Mouse (Mus musculus) neural tube, embryonic 15.5 days (tissue): ENCODE measurements around the gene Shq1. TPM values are rescaled to one million over a fixed set of nuclear protein-coding genes. Genes with fewer than 3 reads are reported as not detected.

Experiments
- ATAC-seq: fragments of 200-750 bp; cut with Nextera tagmentation; 2 replicates; pipeline ENCODE4 v1.8.0; 2017; ENCODE audit warnings: mild to moderate bottlenecking, moderate TSS enrichment, moderate library complexity; ENCODE audit not compliant: low FRiP score
- H3K27ac ChIP-seq: fragments of 300-500 bp; sonication (generic); replicated peaks from 2 replicates; pipeline ENCODE4 v1.5.1; 2015; ENCODE audit warnings: mild to moderate bottlenecking, inconsistent platforms
- H3K27me3 ChIP-seq: fragments of 300-500 bp; sonication (generic); replicated peaks from 2 replicates; pipeline ENCODE4 v1.6.1; 2015; ENCODE audit warnings: inconsistent platforms
- H3K36me3 ChIP-seq: fragments of 300-500 bp; sonication (generic); 2 replicates; pipeline ENCODE4 v1.6.1; 2015; ENCODE audit warnings: inconsistent platforms
- H3K4me1 ChIP-seq: fragments of 300-500 bp; sonication (generic); 2 replicates; pipeline ENCODE4 v1.6.1; 2015; ENCODE audit warnings: inconsistent platforms
- H3K4me2 ChIP-seq: fragments of 300-500 bp; sonication (generic); 2 replicates; pipeline ENCODE4 v1.6.1; 2015; ENCODE audit warnings: inconsistent platforms, mild to moderate bottlenecking, moderate library complexity
- H3K4me3 ChIP-seq: fragments of 300-500 bp; sonication (generic); replicated peaks from 2 replicates; pipeline ENCODE4 v1.5.1; 2015; ENCODE audit warnings: mild to moderate bottlenecking, inconsistent platforms
- H3K9ac ChIP-seq: fragments of 300-500 bp; sonication (generic); replicated peaks from 2 replicates; pipeline ENCODE4 v1.6.1; 2015; ENCODE audit warnings: mild to moderate bottlenecking, inconsistent platforms
- H3K9me3 ChIP-seq: fragments of 300-500 bp; sonication (generic); replicated peaks from 2 replicates; pipeline ENCODE4 v1.6.1; 2016; ENCODE audit warnings: inconsistent platforms
- WGBS: fragments of 180-500 bp; shearing (Covaris S2); methylation state at CpG from one replicate; pipeline ENCODE4 v1.1.7; 2015; ENCODE audit warnings: mixed read lengths; 5-methylcytosine and 5-hydroxymethylcytosine counted together
- polyA plus RNA-seq: library from polyadenylated mRNA; unstranded; fragments of >200 nt; fragmentation: Nextera tagmentation; extraction: Ambion mirVana; gene quantifications from 2 replicates; pipeline ENCODE4 v1.2.1, GENCODE M21; 2015

The Shq1 gene
- polyA plus RNA-seq, 1 experiment from 2014 or later, result 8.9 TPM

DNA sequence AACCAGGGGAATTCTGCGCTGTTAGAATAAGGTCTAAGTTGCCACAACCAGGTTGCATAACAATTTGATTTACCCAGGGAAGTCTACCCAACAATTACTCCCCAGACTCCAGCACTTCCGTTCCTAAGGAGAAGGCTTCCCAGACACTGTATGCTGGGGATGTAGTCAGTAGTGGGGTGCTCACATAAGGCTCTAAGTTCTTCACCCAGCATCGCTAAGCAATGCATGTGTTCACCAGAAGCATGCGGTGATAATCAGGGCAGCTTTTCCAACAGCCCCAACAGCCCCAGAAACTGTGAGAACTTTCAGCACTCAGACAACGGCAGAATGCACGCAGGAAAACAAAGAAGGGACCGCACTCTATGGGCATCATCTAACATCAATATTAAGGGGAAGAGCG lies 77.1 kb downstream of the Shq1 start:
- Histone ChIP-seq H3K9me3 (no peaks in the 10 kb centered on the region), H3K36me3 (no peaks in the 10 kb centered on the region), H3K27ac (no peak overlapping the region), H3K27me3 (no peaks in the 10 kb centered on the region), H3K4me1 (peaks cover 5% of the 10 kb centered on the region), H3K4me3 (no peak overlapping the region), H3K4me2 (no peak overlapping the region), H3K9ac (no peak overlapping the region)
- 34% methylated on average over 8 of the region's 8 CpGs for WGBS
- no peak for ATAC-seq

GRCm38 (mm10) chr6:100592991-100593390 lies 78.0 kb downstream of the Shq1 start:
- Histone ChIP-seq H3K9ac (no peak overlapping the region), H3K27me3 (no peaks in the 10 kb centered on the region), H3K27ac (no peak overlapping the region), H3K36me3 (no peaks in the 10 kb centered on the region), H3K4me2 (no peak overlapping the region), H3K9me3 (no peaks in the 10 kb centered on the region), H3K4me1 (peaks cover 5% of the 10 kb centered on the region), H3K4me3 (no peak overlapping the region)
- no peak for ATAC-seq
- 33% methylated on average over 7 of the region's 7 CpGs for WGBS

GRCm38 (mm10) chr6:100590602-100591001 lies 80.4 kb downstream of the Shq1 start:
- no peak overlapping the region for H3K4me2 ChIP-seq
- no peaks in the 10 kb centered on the region for H3K27me3 ChIP-seq
- no peaks in the 10 kb centered on the region for H3K9me3 ChIP-seq
- H3K9ac ChIP-seq, result no peak overlapping the region
- WGBS, result 80% methylated on average over 4 of the region's 4 CpGs
- H3K4me1 ChIP-seq, result peaks cover 5% of the 10 kb centered on the region
- no peaks in the 10 kb centered on the region for H3K36me3 ChIP-seq
- H3K4me3 ChIP-seq, result no peak overlapping the region
- no peak overlapping the region for H3K27ac ChIP-seq
- ATAC-seq, result no peak

DNA sequence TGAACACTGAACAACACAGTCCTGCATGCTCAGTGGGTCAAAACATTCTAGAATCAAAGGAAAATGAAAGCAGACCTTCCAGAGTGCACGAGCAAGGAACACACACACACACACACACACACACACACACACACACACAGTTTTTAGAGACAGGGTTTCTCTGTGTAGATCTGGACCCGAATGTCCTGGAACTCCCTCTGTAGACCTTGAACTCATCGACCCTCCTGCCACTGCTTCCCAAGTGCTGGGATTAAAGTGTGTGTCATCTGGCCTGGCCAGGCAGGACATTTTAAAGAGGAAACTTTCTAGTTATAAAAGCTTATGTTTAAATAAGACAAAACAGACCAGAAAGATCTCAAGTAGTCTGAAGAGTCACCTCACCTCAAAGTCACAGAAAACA lies 82.1 kb downstream of the Shq1 start:
- ATAC-seq, result no peak
- no peaks in the 10 kb centered on the region for H3K27me3 ChIP-seq
- H3K4me3 ChIP-seq, result no peak overlapping the region
- no peak overlapping the region for H3K4me2 ChIP-seq
- no peaks in the 10 kb centered on the region for H3K36me3 ChIP-seq
- peaks cover 2% of the 10 kb centered on the region for H3K4me1 ChIP-seq
- 85% methylated on average over 3 of the region's 3 CpGs for WGBS
- H3K27ac ChIP-seq, result no peak overlapping the region
- no peaks in the 10 kb centered on the region for H3K9me3 ChIP-seq
- no peak overlapping the region for H3K9ac ChIP-seq

DNA sequence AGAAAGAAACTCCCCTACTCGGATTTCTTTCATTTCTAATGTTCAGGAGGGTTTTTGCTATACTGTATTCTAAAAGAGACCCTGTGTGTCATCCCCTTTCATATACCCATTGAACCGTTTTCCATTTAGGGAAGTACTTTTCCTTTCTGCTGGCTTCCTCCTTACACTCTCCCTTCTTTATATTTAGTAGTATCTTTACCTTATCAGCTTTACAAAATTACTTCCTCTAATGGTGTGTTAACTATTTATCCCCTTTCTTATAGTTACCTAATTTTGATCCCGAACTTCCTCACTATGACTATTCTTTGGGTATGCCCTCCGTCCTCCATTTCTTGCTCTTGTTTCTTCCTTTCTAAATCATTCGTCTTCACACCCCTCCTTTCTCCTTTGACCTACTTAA lies 84.2 kb downstream of the Shq1 start:
- no peaks in the 10 kb centered on the region for H3K27me3 ChIP-seq
- H3K36me3 ChIP-seq, result no peaks in the 10 kb centered on the region
- no peak overlapping the region for H3K27ac ChIP-seq
- no peak overlapping the region for H3K4me3 ChIP-seq
- no peak overlapping the region for H3K9ac ChIP-seq
- 90% methylated on average over 5 of the region's 5 CpGs for WGBS
- no peak overlapping the region for H3K4me2 ChIP-seq
- ATAC-seq, result no peak
- no peaks in the 10 kb centered on the region for H3K4me1 ChIP-seq
- H3K9me3 ChIP-seq, result no peaks in the 10 kb centered on the region

- Histone ChIP-seq H3K36me3 (no peaks in the 10 kb centered on the region), H3K4me1 (peaks cover 6% of the 10 kb centered on the region), H3K4me2 (no peak overlapping the region), H3K9ac (no peak overlapping the region), H3K27ac (no peak overlapping the region), H3K27me3 (no peaks in the 10 kb centered on the region), H3K4me3 (no peak overlapping the region), H3K9me3 (no peaks in the 10 kb centered on the region)
- WGBS, result 55% methylated on average over 2 of the region's 2 CpGs
- no peak for ATAC-seq
Observed at GRCm38 (mm10) chr6:100581951-100582350, 89.0 kb downstream of the Shq1 start.

- no peak for ATAC-seq
- H3K27ac ChIP-seq, result 0 out of 2 replicates have a peak overlapping the region, but pooled peaks have one; percentile 4
- H3K4me2 ChIP-seq, result no peak overlapping the region
Observed at GRCm38 (mm10) chr6:100581056-100581455, 89.9 kb downstream of the Shq1 start.

DNA sequence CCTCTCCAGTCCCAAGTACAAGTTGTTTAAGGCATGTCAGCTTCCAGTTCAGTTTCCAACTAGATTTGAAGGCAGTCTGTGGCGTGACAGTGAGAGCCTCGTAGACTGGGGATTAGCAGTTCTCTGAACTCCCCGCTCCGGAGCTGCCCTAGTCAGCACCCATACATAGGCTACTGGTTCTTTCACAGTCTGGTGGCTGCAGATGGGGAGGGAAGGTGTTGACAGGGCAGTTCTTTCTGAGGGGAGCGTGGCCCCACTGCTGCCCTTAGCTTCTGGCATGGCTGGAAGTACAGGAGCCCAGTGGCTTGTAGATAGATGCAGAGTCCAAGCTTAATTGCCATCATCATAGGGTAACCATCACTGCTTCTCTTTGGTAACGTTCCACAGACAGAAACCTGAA lies 93.4 kb downstream of the Shq1 start:
- Histone ChIP-seq H3K27me3 (no peaks in the 10 kb centered on the region), H3K36me3 (no peaks in the 10 kb centered on the region), H3K9ac (no peak overlapping the region), H3K27ac (no peak overlapping the region), H3K4me1 (peaks cover 6% of the 10 kb centered on the region), H3K9me3 (no peaks in the 10 kb centered on the region), H3K4me2 (no peak overlapping the region), H3K4me3 (no peak overlapping the region)
- 91% methylated on average over 6 of the region's 6 CpGs for WGBS
- no peak for ATAC-seq

More at GRCm38 (mm10) chr6:100581056-100581455, 89.9 kb downstream of the Shq1 start:
- peaks cover 6% of the 10 kb centered on the region for H3K4me1 ChIP-seq
- H3K4me3 ChIP-seq, result no peak overlapping the region
- no peaks in the 10 kb centered on the region for H3K9me3 ChIP-seq
- no peaks in the 10 kb centered on the region for H3K27me3 ChIP-seq
- H3K36me3 ChIP-seq, result no peaks in the 10 kb centered on the region
- no peak overlapping the region for H3K9ac ChIP-seq

GRCm38 (mm10) chr6:100576171-100576570 lies 94.8 kb downstream of the Shq1 start:
- Histone ChIP-seq H3K4me1 (peaks cover 1% of the 10 kb centered on the region), H3K4me2 (no peak overlapping the region), H3K4me3 (no peak overlapping the region), H3K36me3 (no peaks in the 10 kb centered on the region), H3K9me3 (no peaks in the 10 kb centered on the region), H3K27ac (no peak overlapping the region), H3K9ac (no peak overlapping the region), H3K27me3 (no peaks in the 10 kb centered on the region)
- WGBS, result 29% methylated on average over 6 of the region's 6 CpGs
- no peak for ATAC-seq

DNA sequence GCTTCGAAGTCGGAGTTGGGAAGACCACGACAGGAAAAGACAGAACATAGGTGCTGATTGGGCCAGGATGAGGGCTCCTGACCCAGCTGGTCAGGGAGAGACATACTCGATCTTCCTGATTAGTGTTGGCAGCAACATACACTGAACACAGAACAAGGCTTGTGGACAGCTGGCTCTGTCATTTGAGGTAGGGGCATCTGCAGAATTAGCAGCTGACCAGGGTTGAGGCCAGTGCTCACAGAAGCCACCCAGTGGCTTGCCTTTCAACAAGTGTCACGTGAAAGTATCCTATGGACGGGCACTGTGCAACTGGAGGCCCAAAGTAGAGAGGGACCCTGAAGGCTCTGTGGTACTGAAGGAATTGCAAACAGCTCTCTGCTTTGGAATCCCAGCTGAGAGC lies 104.2 kb downstream of the Shq1 start:
- no peak overlapping the region for H3K4me2 ChIP-seq
- no peaks in the 10 kb centered on the region for H3K9me3 ChIP-seq
- peaks cover 31% of the 10 kb centered on the region for H3K4me1 ChIP-seq
- no peak overlapping the region for H3K9ac ChIP-seq
- WGBS, result 80% methylated on average over 6 of the region's 6 CpGs
- peaks cover 19% of the 10 kb centered on the region for H3K27me3 ChIP-seq
- no peaks in the 10 kb centered on the region for H3K36me3 ChIP-seq
- no peak overlapping the region for H3K27ac ChIP-seq
- ATAC-seq, result no peak
- H3K4me3 ChIP-seq, result no peak overlapping the region

DNA sequence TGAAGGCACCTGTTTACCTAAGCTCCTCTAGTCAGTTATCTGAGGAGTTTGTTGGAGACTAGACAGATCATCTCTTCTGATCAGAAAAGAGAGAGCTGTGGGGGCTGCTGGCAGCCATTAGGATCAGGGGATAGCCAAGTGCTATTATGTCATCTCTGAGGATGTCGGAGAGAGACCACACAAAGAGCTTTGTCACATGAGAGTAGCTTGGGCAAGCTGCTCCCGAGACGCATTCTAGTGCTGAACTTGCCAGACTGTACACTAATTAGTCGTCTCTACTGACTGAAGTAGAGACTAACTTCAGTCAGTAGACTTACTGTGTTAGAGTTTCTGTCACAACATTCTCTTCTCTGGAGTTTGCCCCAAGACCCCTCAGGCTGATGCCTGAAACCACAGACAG lies 106.4 kb downstream of the Shq1 start:
- H3K4me2 ChIP-seq, result peak overlapping the region; percentile 98; the same call in 1 of the 2 replicates
- 26% methylated on average over 4 of the region's 4 CpGs for WGBS
- H3K27ac ChIP-seq, result no peak overlapping the region
- H3K4me1 ChIP-seq, result peaks cover 31% of the 10 kb centered on the region
- H3K4me3 ChIP-seq, result no peak overlapping the region
- ATAC-seq, result no peak
- H3K36me3 ChIP-seq, result no peaks in the 10 kb centered on the region
- H3K9ac ChIP-seq, result no peak overlapping the region
- peaks cover 19% of the 10 kb centered on the region for H3K27me3 ChIP-seq
- H3K9me3 ChIP-seq, result no peaks in the 10 kb centered on the region

DNA sequence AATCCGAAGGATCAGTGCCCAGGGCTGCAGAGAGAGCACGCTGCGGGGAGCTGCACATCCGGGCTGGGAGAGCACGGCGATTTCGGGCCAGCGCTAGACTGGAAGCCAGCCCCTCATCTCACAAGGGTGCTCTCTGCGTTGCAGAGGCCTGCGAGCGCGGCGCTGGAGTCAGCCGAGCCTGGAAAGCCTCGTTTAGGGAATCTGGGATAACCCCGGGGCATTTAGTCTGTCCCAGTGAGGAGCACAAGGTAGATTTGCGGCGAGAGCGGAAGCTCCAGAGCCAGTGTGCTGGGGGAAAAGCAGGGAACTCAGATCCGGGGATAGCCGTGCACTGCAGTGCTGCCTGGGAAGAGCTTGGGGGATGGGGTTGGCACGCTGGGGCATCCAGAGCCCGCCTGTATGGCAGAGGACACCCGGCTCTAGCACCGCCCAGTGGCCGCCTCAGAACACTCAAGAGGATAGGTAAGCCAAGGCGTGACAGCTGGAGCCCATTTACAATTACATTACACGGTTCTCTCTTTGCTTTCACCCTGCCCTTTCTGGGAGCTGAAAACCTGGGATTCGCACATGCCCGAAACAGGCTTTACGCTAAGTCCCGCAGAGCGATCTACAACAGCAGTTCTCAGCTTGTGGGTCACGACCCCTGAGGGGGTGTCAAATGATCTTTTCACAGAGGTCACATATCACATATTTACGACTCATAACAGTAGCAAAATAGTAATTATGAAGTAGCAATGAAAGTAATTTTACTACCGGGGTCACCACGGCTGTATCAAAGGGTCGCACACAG lies 107.2 kb downstream of the Shq1 start:
- WGBS, result 6% methylated on average over 38 of the region's 38 CpGs
- no peaks in the 10 kb centered on the region for H3K9me3 ChIP-seq
- H3K27ac ChIP-seq, result peak overlapping the region; percentile 81
- H3K4me2 ChIP-seq, result peak overlapping the region; percentile 98
- ATAC-seq, result peak; percentile 91
- peaks cover 19% of the 10 kb centered on the region for H3K27me3 ChIP-seq
- peak overlapping the region; percentile 62 for H3K9ac ChIP-seq
- no peaks in the 10 kb centered on the region for H3K36me3 ChIP-seq
- peak overlapping the region; percentile 45 for H3K4me3 ChIP-seq
- peaks cover 28% of the 10 kb centered on the region for H3K4me1 ChIP-seq
